8 mouse cellular contexts compared by ENCODE assay signal in genomic region chr13:54113819-54114550, GRCm38 (mm10). TPM values are rescaled to one million over a fixed set of nuclear protein-coding genes. Genes with fewer than 3 reads are reported as not detected.
A peak's percentile ranks its signal among the peaks of the same experiment; 100 is the strongest.
DNase-seq lines count a peak whose midpoint lies in the region; ATAC-seq and TF ChIP-seq lines count a peak whose summit lies in the region.

No protein-coding gene starts in this region.

- no peaks in the 10 kb centered on the region for H3K9me3 ChIP-seq in intestine, postnatal 0 days (ENCODE audit: control insufficient read depth)
- no peaks in the 10 kb centered on the region for H3K9me3 ChIP-seq in intestine, embryonic 15.5 days
- H3K9me3 ChIP-seq in hindbrain, embryonic 15.5 days: no peaks in the 10 kb centered on the region
- no peaks in the 10 kb centered on the region for H3K9me3 ChIP-seq in midbrain, postnatal 0 days (ENCODE audit: low read length)

- H3K9ac ChIP-seq in intestine, postnatal 0 days (ENCODE audit: low read depth, low read length): no peak overlapping the region
- H3K9ac ChIP-seq in intestine, embryonic 15.5 days: no peak overlapping the region
- no peak overlapping the region for H3K9ac ChIP-seq in hindbrain, embryonic 15.5 days
- H3K9ac ChIP-seq in midbrain, postnatal 0 days (replicated peaks; ENCODE audit: low read length, poor library complexity, severe bottlenecking): no peak overlapping the region

- 57% methylated on average over 11 of the region's 11 CpGs for WGBS in intestine, postnatal 0 days
- WGBS in intestine, embryonic 15.5 days: 55% methylated on average over 11 of the region's 11 CpGs
- 51% methylated on average over 11 of the region's 11 CpGs for WGBS in cerebellum, adult 2 months
- WGBS in hindbrain, embryonic 15.5 days: 53% methylated on average over 11 of the region's 11 CpGs
- WGBS in midbrain, postnatal 0 days: 46% methylated on average over 11 of the region's 11 CpGs

- no peak overlapping the region for H3K27ac ChIP-seq in intestine, postnatal 0 days (ENCODE audit: low read depth, low read length)
- H3K27ac ChIP-seq in intestine, embryonic 15.5 days: no peak overlapping the region
- H3K27ac ChIP-seq in cerebellum, adult 2 months (ENCODE audit: insufficient read depth, low read length): no peak overlapping the region
- H3K27ac ChIP-seq in hindbrain, embryonic 15.5 days (replicated peaks): no peak overlapping the region
- H3K27ac ChIP-seq in midbrain, postnatal 0 days (ENCODE audit: low read depth, low read length): no peak overlapping the region

- no peak for ATAC-seq in intestine, postnatal 0 days
- no peak for ATAC-seq in intestine, embryonic 15.5 days
- peak; percentile 83; the same call in 1 of the 2 replicates for ATAC-seq in hindbrain, embryonic 15.5 days (ENCODE audit: low FRiP score, low read depth)
- ATAC-seq in midbrain, postnatal 0 days (ENCODE audit: low FRiP score): peak; percentile 77

- TF ChIP-seq POLR2A in cerebellum, adult 2 months (IDR thresholded peaks at IDR 0.05; ENCODE audit: borderline replicate concordance, insufficient read depth, low read length): no peak

- H3K4me1 ChIP-seq in intestine, postnatal 0 days (replicated peaks; ENCODE audit: control insufficient read depth, insufficient read depth, low read length): no peaks in the 10 kb centered on the region
- no peaks in the 10 kb centered on the region for H3K4me1 ChIP-seq in intestine, embryonic 15.5 days (replicated peaks)
- no peaks in the 10 kb centered on the region for H3K4me1 ChIP-seq in cerebellum, adult 2 months (ENCODE audit: control insufficient read depth, insufficient read depth, low read length)
- H3K4me1 ChIP-seq in hindbrain, embryonic 15.5 days (replicated peaks): no peaks in the 10 kb centered on the region
- no peaks in the 10 kb centered on the region for H3K4me1 ChIP-seq in midbrain, postnatal 0 days (ENCODE audit: insufficient read depth, low read length)

- no peaks in the 10 kb centered on the region for H3K36me3 ChIP-seq in intestine, postnatal 0 days (ENCODE audit: control insufficient read depth, insufficient read depth)
- H3K36me3 ChIP-seq in intestine, embryonic 15.5 days: no peaks in the 10 kb centered on the region
- H3K36me3 ChIP-seq in hindbrain, embryonic 15.5 days: no peaks in the 10 kb centered on the region
- H3K36me3 ChIP-seq in midbrain, postnatal 0 days (ENCODE audit: insufficient read depth, low read length): no peaks in the 10 kb centered on the region

- intact Hi-C loops in left cerebral cortex, postnatal 10 days (cut with DNase I): loop anchor here (1.0 to 5.0 kb wide), 3 partner anchors 113 to 333 kb away; no protein-coding TSS in a partner anchor

- H3K4me3 ChIP-seq in intestine, postnatal 0 days (ENCODE audit: low read depth, low read length): no peak overlapping the region
- no peak overlapping the region for H3K4me3 ChIP-seq in intestine, embryonic 15.5 days (replicated peaks)
- H3K4me3 ChIP-seq in cerebellum, adult 2 months (replicated peaks; ENCODE audit: insufficient read depth, low read depth, low read length): no peak overlapping the region
- H3K4me3 ChIP-seq in hindbrain, embryonic 15.5 days: no peak overlapping the region
- no peak overlapping the region for H3K4me3 ChIP-seq in midbrain, postnatal 0 days (ENCODE audit: low read depth, low read length)

- no peak overlapping the region for H3K4me2 ChIP-seq in intestine, postnatal 0 days (replicated peaks; ENCODE audit: low read depth)
- H3K4me2 ChIP-seq in intestine, embryonic 15.5 days (replicated peaks): no peak overlapping the region
- no peak overlapping the region for H3K4me2 ChIP-seq in hindbrain, embryonic 15.5 days
- H3K4me2 ChIP-seq in midbrain, postnatal 0 days (ENCODE audit: low read depth, low read length, poor library complexity, severe bottlenecking): no peak overlapping the region

- peak; percentile 90 for TF ChIP-seq CTCF in intestine, postnatal 0 days (IDR thresholded peaks at IDR 0.05; ENCODE audit: low read depth)
- TF ChIP-seq CTCF in cerebellum, adult 2 months (IDR thresholded peaks at IDR 0.05; ENCODE audit: borderline replicate concordance, insufficient read depth, low read depth, low read length): peak; percentile 99
- TF ChIP-seq CTCF in midbrain, postnatal 0 days (IDR thresholded peaks at IDR 0.05): peak; percentile 98

- no peaks in the 10 kb centered on the region for H3K27me3 ChIP-seq in intestine, postnatal 0 days (replicated peaks; ENCODE audit: control insufficient read depth, insufficient read depth, low read length)
- no peaks in the 10 kb centered on the region for H3K27me3 ChIP-seq in intestine, embryonic 15.5 days (replicated peaks)
- no peaks in the 10 kb centered on the region for H3K27me3 ChIP-seq in cerebellum, adult 2 months (ENCODE audit: control insufficient read depth, insufficient read depth, low read length)
- no peaks in the 10 kb centered on the region for H3K27me3 ChIP-seq in hindbrain, embryonic 15.5 days
- no peaks in the 10 kb centered on the region; the same call in 1 of the 2 replicates for H3K27me3 ChIP-seq in midbrain, postnatal 0 days (ENCODE audit: insufficient read depth, low read length)

- DNase-seq in cerebellum, adult 2 months: peak; percentile 75 to 84
- DNase-seq in frontal cortex, adult 2 months (ENCODE audit: extremely low spot score in 1 of 2, low spot score in 1 of 2): peak; percentile 69 to 93
- peak; percentile 78 to 86 for DNase-seq in left cerebral cortex, postnatal 10 days (ENCODE audit: extremely low spot score in 1 of 2, low spot score in 2 of 2)
- DNase-seq in midbrain, postnatal 0 days (ENCODE audit: low spot score): peak; percentile 91
- DNase-seq in spleen, postnatal 14 days (ENCODE audit: low spot score in 2 of 2): peak; percentile 26 to 46

RNA-seq across cellular contexts. Expression of gene Sfxn1, which starts 42.3 kb away (rescaled TPM):
- 49.1 and 52.3 TPM in 2 replicates for polyA plus RNA-seq in intestine, postnatal 0 days (2015; fragmentation: Nextera tagmentation; extraction: Ambion mirVana)
- polyA plus RNA-seq in intestine, embryonic 15.5 days (2015; fragmentation: Nextera tagmentation; extraction: Ambion mirVana): 80.2 and 88.6 TPM in 2 replicates
- polyA plus RNA-seq in cerebellum, adult 2 months (2012; rRNA removed): 32.2 and 32.9 TPM in 2 replicates
- polyA plus RNA-seq in frontal cortex, adult 2 months (2012; rRNA removed): 44.2 and 48.8 TPM in 2 replicates
- polyA plus RNA-seq in hindbrain, embryonic 15.5 days (2015; fragmentation: Nextera tagmentation; extraction: Ambion mirVana): 85.1 and 89.1 TPM in 2 replicates
- 10 to 100 TPM; 68.2 to 68.6 TPM for total RNA-seq in left cerebral cortex, postnatal 10 days (2021)
- total RNA-seq in midbrain, postnatal 0 days (2014; rRNA removed): 81.8 and 93.2 TPM in 2 replicates
- 128 and 137 TPM in 2 replicates for polyA plus RNA-seq in midbrain, postnatal 0 days (2015; fragmentation: Nextera tagmentation; extraction: Ambion mirVana)

RNA-seq across cellular contexts. Expression of gene Drd1, which starts 58.5 kb away (rescaled TPM):
- 0.04 and 0.20 TPM in 2 replicates for polyA plus RNA-seq in intestine, postnatal 0 days (2015; fragmentation: Nextera tagmentation; extraction: Ambion mirVana)
- polyA plus RNA-seq in intestine, embryonic 15.5 days (2015; fragmentation: Nextera tagmentation; extraction: Ambion mirVana): 0.16 and 0.21 TPM in 2 replicates
- polyA plus RNA-seq in cerebellum, adult 2 months (2012; rRNA removed): 0.33 and 0.57 TPM in 2 replicates
- polyA plus RNA-seq in frontal cortex, adult 2 months (2012; rRNA removed): 4.8 and 5.6 TPM in 2 replicates
- polyA plus RNA-seq in hindbrain, embryonic 15.5 days (2015; fragmentation: Nextera tagmentation; extraction: Ambion mirVana): 1.2 and 2.6 TPM in 2 replicates
- 10 to 100 TPM; 22.3 to 37.3 TPM for total RNA-seq in left cerebral cortex, postnatal 10 days (2021)
- 2.1 and 3.4 TPM in 2 replicates for total RNA-seq in midbrain, postnatal 0 days (2014; rRNA removed)
- polyA plus RNA-seq in midbrain, postnatal 0 days (2015; fragmentation: Nextera tagmentation; extraction: Ambion mirVana): 1.9 and 2.4 TPM in 2 replicates

Comparison
In these comparisons a context has a peak if more than half of its experiments do, and no peak if none do; other contexts are left out.
1. ATAC-seq: peak in hindbrain, embryonic 15.5 days (single experiment) and midbrain, postnatal 0 days (single experiment); none in intestine, postnatal 0 days (single experiment) and intestine, embryonic 15.5 days (single experiment).
2. DNase-seq: peak in every context shown above with its lines; median percentile 91 in midbrain, postnatal 0 days; 82 in left cerebral cortex, postnatal 10 days; 81 in frontal cortex, adult 2 months; 80 in cerebellum, adult 2 months; 36 in spleen, postnatal 14 days.
3. Peak in every context shown above with its lines, with median percentiles within 50 percentile points of each other: CTCF ChIP-seq.